Mouse (Mus musculus): ENCODE results near the gene Wasf3.

DNA sequence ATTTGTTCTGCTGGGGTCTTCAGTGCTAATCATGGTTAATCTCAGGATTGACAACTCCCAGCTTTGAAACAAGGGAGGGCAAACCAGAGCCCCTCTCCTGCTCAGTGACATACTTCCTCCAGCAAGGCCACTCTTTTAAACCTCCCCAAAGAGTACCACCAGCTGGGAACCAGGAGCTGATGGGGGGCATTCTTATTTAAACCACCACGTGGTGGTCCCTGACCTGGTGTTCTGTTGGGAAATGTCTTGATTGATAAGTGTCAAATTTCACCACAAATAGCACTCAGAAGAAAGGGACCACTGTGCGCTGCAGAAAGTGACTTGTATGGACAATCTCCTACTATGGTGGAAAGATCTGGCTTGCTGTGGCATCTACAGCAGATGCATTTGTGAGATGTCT, 19.1 kb downstream of the Wasf3 start:
- TF ChIP-seq MAFK (IDR thresholded peaks at IDR 0.05; ENCODE audit: insufficient read depth, low read depth, low read length) (no peak), CHD2 (IDR thresholded peaks at IDR 0.05; ENCODE audit: low read depth, low read length) (no peak), ZC3H11A (IDR thresholded peaks at IDR 0.05; ENCODE audit: borderline replicate concordance, low read depth, low read length) (no peak), ZNF384 (IDR thresholded peaks at IDR 0.05; ENCODE audit: low read depth, low read length) (no peak)

Data from ES-E14 (cell line).